Mouse (Mus musculus): ENCODE measurements at regions not wholly inside any gene's neighbourhood (a gene's known extent, or its start where the extent isn't known, plus 50 kb on each side); places are given as distances from the start of the nearest gene placed in this dataset.

DNA sequence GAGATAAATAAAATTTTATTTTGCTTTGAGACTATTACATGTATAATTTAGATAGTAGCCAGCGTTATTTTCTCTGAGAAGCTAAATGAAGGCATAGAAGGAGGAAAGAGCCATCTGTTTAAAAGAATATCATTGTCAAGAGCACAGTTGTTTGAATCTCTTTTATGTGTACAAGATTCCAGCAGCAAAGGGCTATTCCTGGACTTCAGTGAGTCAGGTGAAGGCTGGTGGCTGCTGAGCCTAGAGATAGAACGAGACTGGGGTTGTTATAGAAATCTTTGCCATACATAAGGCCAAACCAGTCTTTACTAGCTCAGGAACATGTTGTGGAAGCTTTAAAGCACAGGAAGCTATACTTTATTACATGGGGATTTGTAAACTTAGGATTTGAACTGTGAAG lies 261.6 kb downstream of the Adcyap1 start:
- DNase-seq (ENCODE audit: low spot score in 2 of 2) = no peak

DNA sequence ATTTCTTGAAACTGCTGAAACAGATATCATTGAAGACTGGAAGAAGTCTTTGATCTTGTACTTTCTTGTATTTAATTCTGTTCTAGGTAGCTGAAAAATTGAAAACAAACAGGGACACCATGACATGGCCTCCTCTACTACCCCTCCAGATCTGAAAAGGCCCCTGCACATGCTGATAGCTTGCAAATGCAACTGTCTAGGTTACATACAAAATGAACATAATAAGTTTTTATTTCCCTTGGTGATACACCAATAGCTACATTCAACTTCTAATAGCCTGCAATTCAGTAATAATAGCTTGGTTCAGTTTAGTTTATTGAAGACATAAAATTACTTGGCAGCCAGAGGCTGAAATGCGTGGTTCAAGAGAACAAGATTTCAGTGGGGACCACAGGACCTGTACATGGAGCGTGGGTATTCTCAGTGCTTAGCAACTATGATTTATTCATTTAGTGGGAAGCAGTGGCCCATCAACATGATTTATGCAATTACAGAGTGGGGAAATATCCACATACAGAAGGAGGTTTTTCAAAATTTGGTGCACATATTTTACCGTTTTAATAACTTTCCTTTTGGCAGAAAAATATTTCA lies 264.9 kb downstream of the Adcyap1 start:
- no peak for DNase-seq (ENCODE audit: low spot score in 2 of 2)

DNA sequence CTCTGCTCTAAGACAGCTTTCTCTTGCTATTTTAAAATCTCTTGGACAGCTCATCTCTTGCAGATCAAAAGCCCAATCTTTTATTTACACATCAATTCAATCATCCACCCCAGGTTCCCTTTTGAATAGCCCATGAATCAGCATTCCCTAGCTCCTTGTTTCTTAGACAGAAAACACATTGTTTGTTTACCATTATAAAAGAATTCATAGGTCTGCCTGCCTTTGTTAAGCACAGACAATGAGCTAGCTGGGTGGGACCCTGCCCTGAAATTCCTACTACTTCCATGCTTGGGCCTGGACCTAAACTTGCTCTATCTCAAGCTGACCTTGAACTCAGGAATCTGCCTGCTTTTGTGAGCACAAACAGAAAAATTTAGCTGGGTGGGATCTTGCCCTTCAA lies 283.6 kb downstream of the Adcyap1 start:
- DNase-seq (ENCODE audit: low spot score in 2 of 2) = no peak

DNA sequence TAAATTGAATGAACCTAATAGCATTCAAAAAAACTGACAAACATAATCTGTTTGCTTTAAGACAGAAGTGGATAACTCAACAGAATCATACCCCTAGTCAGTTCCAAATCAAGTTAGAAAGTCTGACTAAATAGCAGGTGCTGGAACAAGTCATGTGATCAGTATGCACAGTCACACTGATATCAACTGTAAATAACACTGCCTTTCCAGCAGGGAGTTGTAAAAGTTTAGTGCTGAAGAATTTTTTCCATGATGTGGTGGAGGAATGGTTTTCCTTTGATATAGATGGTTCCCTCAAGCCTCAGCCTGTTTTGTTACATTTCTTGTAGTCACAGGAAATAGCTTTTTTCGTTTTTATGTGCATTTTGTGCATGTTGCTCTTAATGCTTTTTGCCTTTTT lies 285.7 kb downstream of the Adcyap1 start:
- no peak for DNase-seq (ENCODE audit: low spot score in 2 of 2)

DNA sequence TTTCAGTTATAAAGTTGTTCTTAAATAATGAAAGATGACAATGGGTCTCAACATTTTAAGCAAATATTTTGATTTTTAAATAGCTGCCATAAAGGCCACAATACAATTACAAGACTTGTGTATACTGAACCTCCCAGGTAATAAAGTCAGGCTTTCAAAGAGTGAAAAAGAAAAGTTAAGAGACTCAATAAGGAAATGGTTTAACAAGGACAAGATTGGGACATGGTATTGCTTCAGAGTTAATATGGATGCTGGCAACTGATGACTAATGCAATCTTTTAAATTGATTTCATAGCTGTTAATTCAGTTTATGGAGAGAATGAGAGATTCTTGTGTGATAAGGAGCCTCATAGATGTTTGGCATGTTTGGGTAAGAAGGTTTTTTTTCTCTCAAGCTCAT lies 287.6 kb downstream of the Adcyap1 start:
- no peak for DNase-seq (ENCODE audit: low spot score in 2 of 2)

DNA sequence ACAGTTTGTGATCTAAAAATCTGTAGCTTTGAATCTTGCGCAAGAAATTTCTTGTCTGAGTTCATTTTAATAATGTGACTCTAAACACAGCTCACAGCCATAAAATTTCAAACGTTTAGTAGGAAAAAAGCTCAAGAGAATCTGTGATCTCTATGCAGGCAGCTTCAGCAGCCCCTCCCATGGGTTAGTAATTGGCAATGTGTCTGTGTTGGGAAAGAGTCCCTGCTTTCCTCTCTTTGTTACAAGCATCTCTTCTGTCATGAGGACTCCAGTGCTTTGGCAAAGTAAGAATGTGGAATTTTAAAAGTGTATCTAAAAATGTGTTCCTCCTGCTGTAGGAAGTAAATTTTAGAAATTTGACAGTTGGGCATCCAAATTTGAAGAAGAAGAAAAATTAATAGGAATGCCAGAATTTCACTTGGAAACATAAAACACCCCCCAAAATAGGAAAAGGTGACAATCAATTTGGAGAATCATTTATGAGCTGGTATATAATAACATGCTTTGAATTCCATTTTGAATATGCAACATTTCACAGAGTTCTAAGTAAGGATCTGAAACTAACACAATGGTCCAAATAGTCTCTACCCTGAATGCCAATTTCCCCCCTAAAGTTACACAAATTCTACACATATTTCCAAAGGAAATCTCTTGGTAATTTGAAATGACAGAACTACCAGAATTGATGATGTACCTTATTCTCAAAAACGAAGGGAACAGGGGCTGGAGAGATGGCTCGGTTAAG lies 291.3 kb downstream of the Adcyap1 start:
- no peak for DNase-seq (ENCODE audit: low spot score in 2 of 2)

DNA sequence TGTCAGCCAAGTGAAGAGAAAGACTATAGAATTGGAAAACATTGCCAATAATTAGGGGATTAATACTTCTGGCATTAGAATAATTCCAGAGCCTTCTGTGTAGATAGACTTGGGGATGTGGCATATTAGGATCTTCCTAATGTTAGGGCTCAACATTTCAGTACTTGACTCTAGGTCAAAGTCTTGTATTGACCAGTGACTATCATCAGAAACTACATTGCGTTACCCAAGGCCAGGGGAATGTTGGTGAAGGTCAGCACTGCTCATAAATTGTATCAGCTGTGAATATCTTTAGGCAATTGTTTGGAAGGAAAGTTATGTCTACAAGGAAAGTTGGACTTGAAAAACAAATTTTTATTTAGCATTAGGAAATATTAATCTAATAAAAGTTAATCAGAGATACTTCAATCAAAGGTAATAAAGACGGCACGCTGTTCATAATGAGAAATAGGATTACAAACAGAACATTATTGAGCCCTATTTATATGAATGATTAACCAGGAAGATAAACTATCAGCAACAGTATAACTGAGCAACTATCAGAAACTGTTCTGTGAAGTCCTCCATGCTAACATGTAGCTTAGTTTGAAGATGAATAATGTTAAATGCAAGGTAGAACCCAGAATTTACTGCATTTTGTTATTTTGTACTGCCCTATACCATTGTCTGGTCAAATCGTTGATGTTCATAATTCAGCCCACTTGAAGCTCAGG lies 310.2 kb downstream of the Adcyap1 start:
- no peak for DNase-seq (ENCODE audit: low spot score in 2 of 2)

DNA sequence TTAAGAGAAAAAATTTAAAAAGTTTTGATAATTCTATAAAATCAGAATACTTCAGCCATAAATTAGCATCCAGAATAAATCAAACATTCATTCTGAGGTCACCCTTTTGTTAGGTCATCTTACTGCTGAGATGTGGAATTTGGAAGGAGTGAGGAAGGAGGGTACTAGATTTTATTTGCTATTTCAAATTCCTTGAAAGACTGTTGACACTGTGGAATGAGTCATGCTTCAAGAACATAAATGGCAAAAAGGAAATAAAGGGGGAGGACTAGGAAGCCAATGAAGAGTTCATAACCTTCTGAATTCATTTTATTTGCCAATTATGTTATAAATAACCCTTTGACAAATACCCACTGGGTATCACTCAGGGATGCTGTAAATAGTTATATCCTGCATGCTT lies 324.6 kb downstream of the Adcyap1 start:
- no peak for DNase-seq (ENCODE audit: low spot score in 2 of 2)

DNA sequence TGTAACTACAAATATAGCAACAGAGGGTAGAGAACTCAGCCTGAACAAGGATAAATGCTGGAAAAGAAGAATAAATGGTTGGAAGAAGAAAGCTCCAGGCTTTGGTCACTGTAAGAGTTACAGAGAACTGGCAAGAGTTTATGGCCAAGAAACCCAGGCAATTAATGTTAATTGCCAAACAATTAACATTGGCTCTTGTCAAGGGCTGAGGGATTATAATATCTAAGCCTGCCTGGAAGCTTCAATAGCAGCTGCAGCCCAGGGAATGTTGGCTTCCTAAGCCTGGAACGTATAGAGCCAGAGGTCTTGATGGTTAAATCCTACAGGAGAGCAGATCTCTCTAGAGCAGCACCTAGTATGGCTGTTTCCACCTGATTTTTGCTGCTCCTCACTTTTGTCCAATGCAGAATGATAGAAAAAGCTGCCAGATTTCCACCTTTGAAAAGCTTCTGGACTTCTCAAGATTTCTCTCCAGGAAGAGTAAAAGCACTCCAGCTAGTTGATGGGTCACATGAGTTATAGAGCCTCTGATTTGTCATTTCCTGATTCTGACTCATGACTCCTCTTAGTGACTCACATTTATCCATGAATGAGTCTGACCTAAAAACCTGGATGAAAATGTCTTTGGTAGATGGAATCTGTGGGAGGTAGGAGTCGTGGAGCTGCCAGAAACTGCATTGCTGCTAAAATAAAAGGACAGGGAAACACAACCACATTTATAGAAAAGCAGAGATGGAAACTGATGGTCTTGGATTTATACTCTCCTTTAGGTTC lies 327.2 kb downstream of the Adcyap1 start:
- no peak for DNase-seq (ENCODE audit: low spot score in 2 of 2)

DNA sequence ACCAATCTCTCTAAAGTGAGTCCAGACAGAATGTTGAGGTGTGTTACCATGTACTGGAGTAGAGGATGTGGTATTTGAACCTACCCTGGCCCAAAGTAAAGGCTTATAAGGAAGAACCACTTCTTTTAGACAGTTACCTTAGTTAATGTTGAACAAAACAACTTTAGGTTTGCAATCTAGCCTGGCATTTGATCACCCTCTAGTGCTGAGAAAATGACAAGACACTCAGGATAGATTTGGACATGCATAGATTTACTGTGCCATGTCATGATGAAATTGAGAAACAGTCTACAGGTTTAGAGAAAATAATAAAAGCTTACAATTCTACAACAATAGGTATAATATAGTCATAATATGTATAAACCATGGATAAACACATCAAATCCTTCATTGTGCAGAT lies 333.7 kb downstream of the Adcyap1 start:
- no peak for DNase-seq (ENCODE audit: low spot score in 2 of 2)

DNA sequence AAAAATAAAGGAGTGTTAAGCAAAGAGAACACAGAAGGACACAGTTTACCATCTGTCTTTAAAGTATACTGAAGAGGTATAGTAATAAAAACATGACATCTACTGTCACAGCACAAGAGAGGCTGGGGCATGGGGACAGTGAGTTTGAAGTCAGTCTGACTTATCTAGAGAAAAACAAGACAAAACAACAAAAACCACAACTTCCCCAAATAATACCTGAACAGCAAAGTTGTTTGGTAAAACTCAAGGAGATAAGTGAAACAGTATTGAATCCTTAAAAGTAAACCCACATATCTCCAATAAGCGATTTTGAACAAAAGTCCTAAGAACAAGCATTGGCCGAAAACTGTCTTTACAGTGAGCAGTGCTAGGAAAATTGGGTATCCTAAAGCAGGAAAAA lies 336.1 kb downstream of the Adcyap1 start:
- no peak for DNase-seq (ENCODE audit: low spot score in 2 of 2)

DNA sequence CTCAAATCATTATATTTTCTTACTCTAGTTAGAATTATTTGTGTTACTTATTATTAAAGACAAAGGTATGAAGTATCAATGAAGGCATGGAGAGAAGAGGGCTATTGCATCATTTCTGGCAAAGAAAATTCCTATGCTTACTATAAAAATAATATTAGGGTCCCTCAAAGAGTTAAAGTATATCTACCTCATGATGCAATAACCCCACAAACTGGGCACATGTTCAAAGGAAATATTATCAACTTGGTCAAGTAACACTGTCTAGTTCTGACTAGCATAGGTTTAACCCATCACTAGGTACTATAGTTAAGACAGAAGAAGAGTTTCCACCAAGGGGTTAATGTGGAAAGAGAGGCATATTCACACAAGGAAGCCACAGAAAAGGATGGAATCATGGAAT lies 336.9 kb downstream of the Adcyap1 start:
- no peak for DNase-seq (ENCODE audit: low spot score in 2 of 2)

DNA sequence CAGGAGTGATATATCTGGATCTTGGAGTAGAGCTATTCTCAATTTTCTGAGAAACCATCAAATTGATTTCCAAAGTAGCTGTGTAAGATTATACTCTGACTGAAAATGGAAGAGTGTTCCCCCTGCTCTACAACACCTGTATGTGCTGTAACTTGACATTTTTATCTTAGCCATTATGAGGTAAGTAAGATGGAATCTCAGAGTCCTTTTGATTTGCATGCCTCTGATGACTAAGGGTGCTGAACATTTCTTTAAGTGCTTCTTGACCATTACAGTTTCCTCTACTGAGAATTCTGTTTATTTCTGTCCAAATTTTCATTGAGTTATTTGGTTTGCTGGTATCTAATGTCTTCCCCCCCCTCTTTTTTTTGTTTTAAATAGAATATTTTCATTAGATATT lies 343.0 kb downstream of the Adcyap1 start:
- no peak for DNase-seq (ENCODE audit: low spot score in 2 of 2)

DNA sequence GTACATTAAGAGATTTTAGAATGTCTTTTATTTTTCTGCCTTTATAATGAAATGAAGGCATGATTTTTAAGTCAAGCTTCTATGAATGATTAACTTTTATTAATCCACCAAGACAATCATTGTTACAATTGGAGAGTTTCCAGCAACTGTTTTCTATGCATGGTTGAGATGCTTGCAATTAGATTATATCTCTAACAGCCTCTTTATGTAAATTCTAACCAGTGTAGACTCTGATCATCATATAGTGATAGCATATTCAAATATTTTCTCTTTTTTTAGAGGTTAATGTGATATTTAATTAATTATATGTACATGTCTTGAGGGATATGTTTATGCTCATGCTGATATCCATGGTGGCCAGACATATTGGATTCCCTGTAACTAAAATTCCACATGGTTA lies 351.5 kb downstream of the Adcyap1 start:
- DNase-seq (ENCODE audit: low spot score in 2 of 2) = no peak

DNA sequence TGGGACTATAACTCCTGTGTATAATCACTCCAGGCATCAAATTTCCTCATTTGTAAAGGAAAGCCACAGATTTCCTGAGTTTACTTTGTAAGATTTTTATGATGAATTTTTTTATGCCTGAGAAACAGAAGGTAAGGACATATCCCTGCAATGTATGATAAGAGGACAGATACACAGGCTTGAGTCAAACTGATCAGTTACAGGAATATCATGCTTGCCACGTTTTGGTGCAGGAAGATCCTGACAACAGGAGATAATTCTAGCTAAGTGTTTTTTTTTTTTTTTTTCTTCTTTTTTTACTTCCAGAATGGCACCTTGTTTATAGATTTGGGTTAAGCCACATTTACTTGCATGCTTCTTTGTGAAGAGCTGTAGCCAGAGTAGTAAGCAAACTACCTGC lies 357.1 kb downstream of the Adcyap1 start:
- DNase-seq (ENCODE audit: low spot score in 2 of 2) = no peak

DNA sequence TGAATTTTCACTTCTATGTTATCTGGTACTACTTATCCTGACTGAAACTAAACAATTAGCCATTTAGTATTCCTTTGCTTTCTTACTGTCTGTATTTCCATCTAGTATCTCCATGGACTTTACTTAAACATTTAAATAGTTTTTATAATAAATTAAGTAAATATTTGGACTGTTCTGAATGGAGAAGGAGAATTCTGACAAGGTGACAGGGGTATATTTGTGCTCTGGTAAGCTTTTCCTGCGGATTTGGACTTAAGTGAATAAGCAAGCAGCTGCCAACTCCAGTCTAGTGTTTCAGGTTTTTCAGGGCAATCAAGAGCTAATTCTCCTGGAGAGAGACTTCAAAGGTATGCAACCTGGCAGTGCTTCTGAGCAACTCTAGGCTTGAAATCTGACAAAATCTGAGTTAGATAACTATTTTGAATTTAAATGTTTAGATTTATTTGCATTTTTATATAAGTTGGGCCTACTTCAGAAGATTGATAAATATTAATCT lies 364.5 kb downstream of the Adcyap1 start:
- DNase-seq (ENCODE audit: low spot score in 2 of 2) = no peak

DNA sequence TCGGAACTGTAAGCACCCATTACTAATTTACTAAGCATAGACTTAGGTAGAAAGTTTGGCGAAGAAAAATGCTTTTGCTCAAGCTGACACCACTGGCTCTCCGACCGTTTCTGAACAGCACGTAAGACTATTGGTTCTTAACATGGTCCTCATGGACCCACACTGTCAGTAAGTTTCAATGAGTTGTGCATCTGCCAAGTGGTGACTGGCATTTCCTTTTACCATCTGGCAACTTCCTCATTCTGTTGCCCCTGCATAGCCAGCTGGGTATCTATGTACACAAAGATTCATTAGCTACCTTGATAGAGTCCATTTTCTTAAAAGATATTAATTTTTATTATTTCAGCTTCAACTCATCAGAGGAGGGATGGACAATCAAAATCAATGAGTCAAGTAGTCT lies 381.2 kb downstream of the Adcyap1 start:
- DNase-seq (ENCODE audit: low spot score in 2 of 2) = no peak

DNA sequence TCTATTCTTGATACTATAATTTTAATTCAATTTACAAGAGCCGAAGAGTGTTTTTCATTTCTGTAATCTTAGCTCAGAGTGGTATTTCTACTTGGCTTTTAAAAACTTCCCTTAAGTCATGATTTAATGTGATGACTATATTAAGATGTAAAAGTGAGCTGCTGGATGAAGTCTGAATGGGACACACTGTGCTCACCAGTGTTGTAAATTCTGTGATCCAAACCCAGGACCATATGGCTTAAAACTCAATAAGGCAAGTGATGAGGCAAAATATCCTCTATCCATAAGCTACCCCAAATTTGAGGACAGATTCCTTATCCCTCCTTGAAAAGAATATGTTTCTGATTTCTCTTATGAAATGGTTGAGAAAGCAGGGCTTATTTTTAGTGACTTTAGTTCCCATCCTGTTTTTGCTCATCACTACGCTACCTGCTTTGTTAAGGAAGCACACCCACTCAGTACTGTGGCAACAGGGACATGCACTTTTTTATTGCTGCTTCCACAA lies 399.4 kb downstream of the Adcyap1 start:
- DNase-seq (ENCODE audit: low spot score in 2 of 2) = no peak

DNA sequence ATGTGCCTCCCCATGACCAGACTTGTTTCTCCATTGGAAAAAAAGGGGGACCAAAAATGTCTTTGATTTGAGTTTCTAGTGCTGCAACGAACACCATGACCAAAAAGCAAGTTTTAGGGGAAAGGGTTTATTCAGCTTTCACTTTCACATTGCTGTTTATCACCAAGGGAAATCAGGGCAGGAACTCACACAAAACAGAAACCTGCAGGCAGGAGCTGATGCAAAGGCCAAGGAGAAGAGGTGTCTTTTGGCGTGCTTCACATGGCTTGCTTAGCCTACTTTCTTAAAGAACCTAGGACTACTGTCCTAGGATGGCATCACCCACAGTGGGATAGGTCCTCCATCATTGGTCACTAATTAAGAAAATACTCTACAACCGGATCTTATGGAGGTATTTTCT lies 401.4 kb downstream of the Adcyap1 start:
- DNase-seq (ENCODE audit: low spot score in 2 of 2) = no peak

DNA sequence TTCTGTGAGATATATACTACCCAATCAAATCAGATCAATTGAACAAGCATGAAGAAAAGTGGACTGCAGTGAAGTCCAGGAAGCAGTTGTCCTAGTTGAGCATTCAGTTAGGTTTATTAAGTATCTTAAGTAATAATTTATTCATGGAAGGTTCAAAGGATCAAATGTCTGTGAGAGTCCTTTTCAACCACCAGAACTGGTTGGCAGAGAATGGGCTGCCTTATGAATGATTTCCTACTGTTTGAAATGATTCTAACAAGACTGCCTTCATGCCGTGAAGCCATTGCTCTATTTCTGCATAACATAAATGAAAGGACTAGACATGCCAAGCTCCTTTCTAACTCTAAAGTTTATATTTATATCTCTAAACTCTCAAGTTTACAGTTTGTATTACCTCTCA lies 410.4 kb downstream of the Adcyap1 start:
- no peak for DNase-seq (ENCODE audit: low spot score in 2 of 2)

DNA sequence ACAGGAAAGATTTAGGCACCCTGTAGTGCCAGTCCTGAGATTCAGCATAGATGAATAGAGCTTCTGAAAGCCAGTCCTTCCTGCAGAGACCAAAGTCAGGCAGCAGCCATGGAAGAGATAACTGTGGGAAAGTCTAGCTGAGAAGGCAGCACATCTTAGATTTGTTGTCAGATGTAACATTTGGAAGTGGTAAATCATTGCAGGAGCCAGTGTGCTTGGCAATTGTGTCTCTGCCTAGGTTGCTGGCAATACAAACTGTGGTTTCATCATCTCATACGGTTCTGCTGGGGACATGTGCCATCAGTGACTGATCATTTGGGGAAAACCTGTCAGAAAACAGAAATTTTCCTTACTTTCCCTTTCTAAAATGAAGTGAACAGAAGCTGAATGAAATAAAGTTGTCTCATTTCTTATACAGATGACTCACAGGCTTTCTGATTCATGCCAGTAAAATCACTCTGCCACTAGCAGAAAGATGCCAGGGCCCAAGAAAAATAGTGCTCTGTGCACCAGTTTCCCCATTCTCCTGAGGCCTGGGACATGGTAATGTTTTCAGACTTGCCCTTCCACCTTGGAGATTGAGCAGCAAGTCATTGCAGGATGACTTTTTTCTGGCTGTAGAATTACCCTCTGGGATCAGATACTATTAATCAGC lies 411.3 kb downstream of the Adcyap1 start:
- DNase-seq (ENCODE audit: low spot score in 2 of 2) = peak; percentile 17 to 20

All from layer of hippocampus, adult 8-10 months (tissue).